Mouse (Mus musculus) intestine, embryonic 14.5 days (tissue): ENCODE results near the gene Tspan9. TPM values are rescaled to one million over a fixed set of nuclear protein-coding genes. Genes with fewer than 3 reads are reported as not detected.

Experiments used
- ATAC-seq: fragments of 200-750 bp; cut with Nextera tagmentation; replicated peaks from 2 replicates; pipeline ENCODE4 v1.8.0; 2017; ENCODE audit warnings: low read depth, moderate number of reproducible peaks, moderate TSS enrichment, moderate library complexity; ENCODE audit not compliant: low FRiP score, low TSS enrichment
- DNase-seq: peaks from one replicate; pipeline ENCODE4 v3.0.0-alpha.2; 2018; ENCODE audit warnings: low spot score
- H3K27ac ChIP-seq: fragments of 300-500 bp; sonication (generic); 2 replicates; pipeline ENCODE4 v1.5.1; 2014; ENCODE audit warnings: low read depth, mild to moderate bottlenecking, control low read depth
- H3K27me3 ChIP-seq: fragments of 300-500 bp; sonication (generic); replicated peaks from 2 replicates; pipeline ENCODE4 v1.6.1; 2014; ENCODE audit warnings: low read length, control low read depth; ENCODE audit not compliant: control insufficient read depth, insufficient read depth
- H3K36me3 ChIP-seq: fragments of 300-500 bp; sonication (generic); 2 replicates; pipeline ENCODE4 v1.6.1; 2014; ENCODE audit warnings: low read length, control low read depth; ENCODE audit not compliant: control insufficient read depth, insufficient read depth
- H3K4me1 ChIP-seq: fragments of 300-500 bp; sonication (generic); replicated peaks from 2 replicates; pipeline ENCODE4 v1.6.1; 2014; ENCODE audit warnings: low read length, control low read depth, mixed read lengths; ENCODE audit not compliant: control insufficient read depth, insufficient read depth
- H3K4me2 ChIP-seq: fragments of 300-500 bp; sonication (generic); 2 replicates; pipeline ENCODE4 v1.6.1; 2014; ENCODE audit warnings: low read length
- H3K4me3 ChIP-seq: fragments of 300-500 bp; sonication (generic); 2 replicates; pipeline ENCODE4 v1.5.1; 2014; ENCODE audit warnings: low read depth, low read length, control low read depth, mixed read lengths
- H3K9ac ChIP-seq: fragments of 300-500 bp; sonication (generic); 2 replicates; pipeline ENCODE4 v1.6.1; 2014; ENCODE audit warnings: mild to moderate bottlenecking, low read length
- H3K9me3 ChIP-seq: fragments of 300-500 bp; sonication (generic); 2 replicates; pipeline ENCODE4 v1.6.1; 2016; ENCODE audit warnings: low read length, control low read depth; ENCODE audit not compliant: control insufficient read depth
- WGBS: fragments of 180-500 bp; shearing (Covaris S2); extraction: QIAGEN DNeasy Blood & Tissue Kit; methylation state at CpG from one replicate; pipeline ENCODE4 v1.1.7; 2014; 5-methylcytosine and 5-hydroxymethylcytosine counted together
- polyA plus RNA-seq: library from polyadenylated mRNA; unstranded; fragments of >200 nt; fragmentation: Nextera tagmentation; extraction: Ambion mirVana; gene quantifications from 2 replicates; pipeline ENCODE4 v1.2.1, GENCODE M21; 2014

Tspan9 gene
- polyA plus RNA-seq, 1 experiment from 2014 or later = 113 TPM

DNA sequence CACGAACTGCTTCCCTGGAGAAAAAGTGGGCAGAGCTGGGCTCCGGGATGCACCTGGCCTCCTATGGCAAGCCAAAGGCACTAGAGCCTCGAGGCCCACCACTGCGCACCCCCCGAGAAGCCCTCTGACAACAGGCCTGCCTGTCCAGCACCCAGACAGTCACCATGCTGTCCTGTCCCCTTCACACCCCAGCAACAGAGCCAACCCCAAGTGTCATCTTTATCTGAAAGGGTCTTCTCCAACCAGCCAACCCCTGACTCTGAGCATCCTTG is 121.5 kb downstream of the Tspan9 start:
- Histone ChIP-seq H3K9ac (0 out of 2 replicates have a peak overlapping the region, but pooled peaks have one; percentile 13), H3K4me1 (peaks cover 30% of the 10 kb centered on the region), H3K9me3 (no peaks in the 10 kb centered on the region), H3K4me3 (no peak overlapping the region), H3K27ac (peak overlapping the region; percentile 76), H3K36me3 (0 out of 2 replicates have a peak, but pooled peaks cover 6% of the 10 kb centered on the region), H3K4me2 (no peak overlapping the region), H3K27me3 (no peaks in the 10 kb centered on the region)
- 66% methylated on average over 5 of the region's 5 CpGs for WGBS
- no peak for ATAC-seq
- no peak for DNase-seq

- no peaks in the 10 kb centered on the region for H3K27me3 ChIP-seq
- WGBS = 22% methylated on average over 10 of the region's 10 CpGs
- 0 out of 2 replicates have a peak overlapping the region, but pooled peaks have one; percentile 13 for H3K9ac ChIP-seq
- no peaks in the 10 kb centered on the region for H3K9me3 ChIP-seq
- ATAC-seq = peak; percentile 70
- no peak for DNase-seq
- H3K4me1 ChIP-seq = peaks cover 30% of the 10 kb centered on the region
- no peak overlapping the region for H3K4me3 ChIP-seq
- H3K36me3 ChIP-seq = 0 out of 2 replicates have a peak, but pooled peaks cover 6% of the 10 kb centered on the region
- H3K27ac ChIP-seq = peak overlapping the region; percentile 76
- H3K4me2 ChIP-seq = no peak overlapping the region
These were observed 122.1 kb downstream of the Tspan9 start for GRCm38 (mm10) chr6:128021106-128021930.

GRCm38 (mm10) chr6:128020521-128021057 is 122.8 kb downstream of the Tspan9 start:
- no peak for DNase-seq
- Histone ChIP-seq H3K9me3 (no peaks in the 10 kb centered on the region), H3K36me3 (0 out of 2 replicates have a peak, but pooled peaks cover 6% of the 10 kb centered on the region), H3K4me1 (peaks cover 30% of the 10 kb centered on the region), H3K27ac (peak overlapping the region; percentile 58), H3K4me3 (no peak overlapping the region), H3K9ac (no peak overlapping the region), H3K27me3 (no peaks in the 10 kb centered on the region), H3K4me2 (no peak overlapping the region)
- ATAC-seq = no peak
- 45% methylated on average over 8 of the region's 8 CpGs for whole genome bisulfite sequencing

DNA sequence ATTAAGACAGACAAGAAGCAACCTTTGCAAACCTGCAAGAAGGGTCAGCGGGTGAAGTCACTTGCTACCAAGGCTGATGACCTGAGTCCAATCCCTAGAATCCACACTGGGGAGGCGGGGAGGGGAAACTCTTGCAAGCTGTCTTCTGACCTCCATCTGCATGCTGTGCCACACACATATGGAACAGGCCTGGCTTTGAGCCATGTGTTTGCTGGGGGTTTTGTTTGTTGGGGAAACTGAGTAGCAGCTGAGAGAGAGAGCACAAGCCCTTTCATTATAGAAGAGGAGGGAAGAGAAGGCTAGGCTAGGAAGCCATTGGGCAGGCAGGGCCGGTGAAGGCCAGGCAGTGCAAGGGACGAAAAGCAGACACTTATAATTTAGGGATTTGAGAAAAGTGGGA is 123.3 kb downstream of the Tspan9 start:
- Histone ChIP-seq H3K4me3 (no peak overlapping the region), H3K27ac (peak overlapping the region; percentile 58; the same call in 1 of the 2 replicates), H3K4me2 (no peak overlapping the region), H3K9ac (no peak overlapping the region), H3K36me3 (0 out of 2 replicates have a peak, but pooled peaks cover 6% of the 10 kb centered on the region), H3K9me3 (no peaks in the 10 kb centered on the region), H3K27me3 (no peaks in the 10 kb centered on the region), H3K4me1 (peaks cover 30% of the 10 kb centered on the region)
- WGBS = 57% methylated on average over 4 of the region's 4 CpGs
- ATAC-seq = no peak
- no peak for DNase-seq

- no peaks in the 10 kb centered on the region for H3K9me3 ChIP-seq
- H3K36me3 ChIP-seq = 0 out of 2 replicates have a peak, but pooled peaks cover 6% of the 10 kb centered on the region
- H3K9ac ChIP-seq = no peak overlapping the region
- no peak overlapping the region for H3K4me2 ChIP-seq
- no peak for DNase-seq
- H3K27ac ChIP-seq = no peak overlapping the region
- 73% methylated on average over 7 of the region's 7 CpGs for WGBS
- ATAC-seq = no peak
- H3K4me1 ChIP-seq = peaks cover 30% of the 10 kb centered on the region
- H3K27me3 ChIP-seq = no peaks in the 10 kb centered on the region
- H3K4me3 ChIP-seq = no peak overlapping the region
These were observed 124.3 kb downstream of the Tspan9 start for GRCm38 (mm10) chr6:128019119-128019518.

GRCm38 (mm10) chr6:128015304-128015703 is 128.1 kb downstream of the Tspan9 start:
- DNase-seq (no peak), ATAC-seq (no peak)
- H3K27ac ChIP-seq = no peak overlapping the region
- no peak overlapping the region for H3K4me3 ChIP-seq
- 85% methylated on average over 7 of the region's 7 CpGs for WGBS
- no peak overlapping the region for H3K9ac ChIP-seq
- H3K4me1 ChIP-seq = peaks cover 18% of the 10 kb centered on the region
- no peaks in the 10 kb centered on the region for H3K9me3 ChIP-seq
- H3K27me3 ChIP-seq = no peaks in the 10 kb centered on the region
- 0 out of 2 replicates have a peak, but pooled peaks cover 6% of the 10 kb centered on the region for H3K36me3 ChIP-seq
- H3K4me2 ChIP-seq = no peak overlapping the region

DNA sequence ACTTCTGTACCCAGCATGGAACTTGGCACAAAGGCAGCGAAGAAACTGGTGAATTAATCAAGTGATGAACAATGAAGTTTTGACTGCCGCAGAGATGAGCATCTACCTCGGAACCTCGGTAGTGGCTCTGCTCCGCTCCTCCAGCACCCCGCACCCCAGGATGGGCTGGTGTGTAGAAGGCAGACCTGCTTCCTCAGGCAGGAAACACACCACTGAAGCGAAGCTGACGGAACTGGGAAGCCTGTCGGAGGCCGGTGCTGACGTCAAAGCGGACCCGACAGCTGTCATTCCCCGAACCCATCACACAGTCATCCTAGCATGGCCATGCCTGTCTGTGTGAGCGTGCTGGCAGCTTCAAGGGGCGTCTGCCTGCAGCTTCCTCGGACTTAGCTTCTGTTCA is 131.6 kb downstream of the Tspan9 start:
- H3K4me1 ChIP-seq = peaks cover 36% of the 10 kb centered on the region
- ATAC-seq = no peak
- DNase-seq = no peak
- H3K9me3 ChIP-seq = no peaks in the 10 kb centered on the region
- H3K4me2 ChIP-seq = no peak overlapping the region
- no peak overlapping the region for H3K9ac ChIP-seq
- H3K4me3 ChIP-seq = no peak overlapping the region
- no peaks in the 10 kb centered on the region for H3K27me3 ChIP-seq
- 69% methylated on average over 17 of the region's 17 CpGs for WGBS
- H3K36me3 ChIP-seq = no peaks in the 10 kb centered on the region
- H3K27ac ChIP-seq = no peak overlapping the region

DNA sequence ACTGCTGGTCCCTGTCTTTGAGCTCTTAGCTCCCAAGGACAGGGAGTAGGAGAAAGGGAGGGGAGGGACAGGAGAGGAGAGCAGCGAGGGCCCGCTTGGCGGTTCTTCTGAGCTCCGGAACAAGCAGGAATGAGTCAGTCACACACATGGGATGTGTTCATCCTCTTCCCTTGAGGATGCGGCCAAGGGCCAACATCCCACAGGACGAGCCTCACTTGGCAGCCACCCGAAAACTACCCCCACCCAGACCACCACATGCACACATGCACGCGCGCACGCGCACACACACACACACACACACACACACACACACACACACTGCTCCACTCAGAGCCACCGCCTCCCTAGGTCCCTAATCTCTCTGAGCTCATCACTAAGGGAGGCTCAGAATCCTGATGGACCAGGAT is 132.3 kb downstream of the Tspan9 start:
- H3K9ac ChIP-seq = peak overlapping the region; percentile 10; the same call in 1 of the 2 replicates
- no peaks in the 10 kb centered on the region for H3K27me3 ChIP-seq
- DNase-seq (no peak), ATAC-seq (no peak)
- H3K4me3 ChIP-seq = no peak overlapping the region
- H3K9me3 ChIP-seq = no peaks in the 10 kb centered on the region
- H3K4me1 ChIP-seq = peaks cover 37% of the 10 kb centered on the region
- no peak overlapping the region for H3K4me2 ChIP-seq
- no peaks in the 10 kb centered on the region for H3K36me3 ChIP-seq
- peak overlapping the region; percentile 64; the same call in 1 of the 2 replicates for H3K27ac ChIP-seq
- WGBS = 69% methylated on average over 13 of the region's 13 CpGs
